Mouse (Mus musculus) spleen, adult 2 months (tissue): Measurements from ENCODE around the gene Thrap3.

Experiments used
- CTCF ChIP-seq: fragments of 200-500 bp; IDR thresholded peaks from 2 replicates; pipeline ENCODE4 v1.5.1; 2011; ENCODE audit warnings: mild to moderate bottlenecking, inconsistent platforms; ENCODE audit not compliant: insufficient read depth, insufficient read length, insufficient replicate concordance; ENCODE audit errors: extremely low read depth
- POLR2A ChIP-seq: fragments of 200-500 bp; IDR thresholded peaks from 2 replicates; pipeline ENCODE4 v1.6.1; 2011; ENCODE audit warnings: low read depth, low read length, inconsistent platforms

- TF ChIP-seq CTCF (no peak), POLR2A (no peak)
These were observed 50.7 kb downstream of the Thrap3 start for GRCm38 (mm10) chr4:126151701-126152440.
